Mouse (Mus musculus): ENCODE results near the gene Syde2.

DNA sequence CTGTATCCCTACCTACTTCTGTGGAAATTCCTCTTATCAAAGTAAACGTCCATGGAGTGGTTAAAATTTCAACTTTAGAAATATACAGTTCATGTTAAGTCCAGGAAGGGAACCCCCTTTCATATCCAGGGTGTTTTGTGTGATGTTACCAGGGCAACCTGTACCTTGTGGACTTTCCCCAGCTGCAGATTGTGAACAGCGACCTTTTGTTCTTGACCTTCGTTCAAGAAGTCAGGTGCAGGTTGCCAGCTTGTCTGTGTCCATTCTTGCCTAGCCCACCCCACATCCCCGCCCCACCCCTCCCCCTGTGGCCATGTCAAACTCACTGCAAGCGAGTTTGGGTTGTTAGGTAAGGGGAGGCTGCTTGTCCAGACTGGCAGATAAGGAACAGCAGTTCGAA, 39.4 kb downstream of the Syde2 start:
- TF ChIP-seq POLR2A (IDR thresholded peaks at IDR 0.05; ENCODE audit: low read depth, low read length) (no peak), CTCF (conservative IDR thresholded peaks at IDR 0.05; ENCODE audit: insufficient read depth, insufficient read length, low read depth, low read length) (no peak)

Measured in kidney, adult 2 months (tissue).